14 mouse cellular contexts compared by ENCODE assay signal in the genomic region with DNA sequence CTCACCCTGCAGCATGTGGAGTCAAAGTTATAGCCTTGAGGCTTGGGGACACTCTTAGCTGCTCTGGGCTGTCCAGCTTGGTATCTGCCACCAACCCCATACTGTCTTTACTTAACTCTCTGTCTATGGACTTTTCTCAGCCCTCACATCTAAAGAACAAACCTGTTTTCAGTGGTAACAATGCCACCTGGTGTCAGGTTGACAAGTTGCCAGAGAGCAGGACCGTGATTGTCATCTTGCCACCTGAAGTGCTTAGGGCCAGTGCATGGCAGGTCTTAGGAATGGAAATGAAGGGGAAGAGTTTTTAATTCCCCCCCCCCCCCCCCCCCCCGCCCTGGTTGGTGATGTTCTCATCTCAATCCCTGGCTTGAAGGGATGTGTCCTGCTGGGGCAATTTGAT.
DNase-seq lines count a peak whose midpoint lies in the region; ATAC-seq and TF ChIP-seq lines count a peak whose summit lies in the region.
"Had no signal": no experiment of that assay in that cellular context is flagged by ENCODE, and none has a peak within 500 bp of the region (broad histone marks: within the 10 kb centered on the region; RNA-seq: fewer than 3 reads in every experiment).

No protein-coding gene starts in this region.

- no peaks in the 10 kb centered on the region for H3K27me3 ChIP-seq in kidney, embryonic 14.5 days (ENCODE audit: control insufficient read depth, insufficient read depth, low read length)
- no peaks in the 10 kb centered on the region for H3K27me3 ChIP-seq in hindbrain, embryonic 15.5 days
- H3K27me3 ChIP-seq in midbrain, postnatal 0 days (ENCODE audit: insufficient read depth, low read length) = no peaks in the 10 kb centered on the region
- H3K27me3 ChIP-seq: liver, embryonic 15.5 days had no signal

- no peak overlapping the region for H3K9ac ChIP-seq in kidney, embryonic 14.5 days (ENCODE audit: low read depth, low read length)
- no peak overlapping the region for H3K9ac ChIP-seq in hindbrain, embryonic 15.5 days
- H3K9ac ChIP-seq in midbrain, postnatal 0 days (replicated peaks; ENCODE audit: low read length, poor library complexity, severe bottlenecking) = no peak overlapping the region
- H3K9ac ChIP-seq: liver, embryonic 15.5 days had no signal

- no peak for ATAC-seq in kidney, embryonic 14.5 days (ENCODE audit: low FRiP score, low TSS enrichment)
- ATAC-seq in hindbrain, embryonic 15.5 days (ENCODE audit: low FRiP score, low read depth) = peak; percentile 51; the same call in 1 of the 2 replicates
- ATAC-seq in midbrain, postnatal 0 days (ENCODE audit: low FRiP score) = peak; percentile 41; the same call in 1 of the 2 replicates

- no peaks in the 10 kb centered on the region for H3K9me3 ChIP-seq in kidney, embryonic 14.5 days (ENCODE audit: control insufficient read depth, low read length)
- no peaks in the 10 kb centered on the region for H3K9me3 ChIP-seq in hindbrain, embryonic 15.5 days
- H3K9me3 ChIP-seq in midbrain, postnatal 0 days (ENCODE audit: low read length) = no peaks in the 10 kb centered on the region
- H3K9me3 ChIP-seq: liver, embryonic 15.5 days had no signal

- no peaks in the 10 kb centered on the region for H3K36me3 ChIP-seq in kidney, embryonic 14.5 days (ENCODE audit: control insufficient read depth, insufficient read depth, low read length)
- H3K36me3 ChIP-seq in hindbrain, embryonic 15.5 days = no peaks in the 10 kb centered on the region
- H3K36me3 ChIP-seq in midbrain, postnatal 0 days (ENCODE audit: insufficient read depth, low read length) = no peaks in the 10 kb centered on the region
- H3K36me3 ChIP-seq: liver, embryonic 15.5 days had no signal

- H3K4me2 ChIP-seq in kidney, embryonic 14.5 days (replicated peaks; ENCODE audit: low read depth, low read length) = no peak overlapping the region
- H3K4me2 ChIP-seq in hindbrain, embryonic 15.5 days = no peak overlapping the region
- no peak overlapping the region for H3K4me2 ChIP-seq in midbrain, postnatal 0 days (ENCODE audit: low read depth, low read length, poor library complexity, severe bottlenecking)
- H3K4me2 ChIP-seq: liver, embryonic 15.5 days had no signal

- TF ChIP-seq CTCF in midbrain, postnatal 0 days (IDR thresholded peaks at IDR 0.05) = peak; percentile 62

- no peak overlapping the region for H3K27ac ChIP-seq in kidney, embryonic 14.5 days (ENCODE audit: low read depth, low read length)
- no peak overlapping the region for H3K27ac ChIP-seq in hindbrain, embryonic 15.5 days (replicated peaks)
- no peak overlapping the region for H3K27ac ChIP-seq in midbrain, postnatal 0 days (ENCODE audit: low read depth, low read length)
- H3K27ac ChIP-seq: liver, embryonic 15.5 days had no signal

- DNase-seq in kidney, adult 18-20 months = peak; percentile 14
- DNase-seq in ES-CJ7 (ENCODE audit: low read depth, low spot score) = peak; percentile 9
- DNase-seq in midbrain, postnatal 0 days (ENCODE audit: low spot score) = peak; percentile 43
- DNase-seq in T-cell, adult 2 months (ENCODE audit: low spot score) = no peak
- DNase-seq in yolk sac, embryonic 10.5 days (ENCODE audit: low spot score) = no peak
- DNase-seq: embryo, embryonic 11 days; heart, postnatal 14 days; layer of hippocampus, postnatal 36 days; right cerebral cortex, postnatal 4 days; thymus, postnatal 14 days had no signal

- WGBS in kidney, embryonic 14.5 days = 15% methylated on average over 1 of the region's 2 CpGs
- WGBS in hindbrain, embryonic 15.5 days = 25% methylated on average over 1 of the region's 2 CpGs
- 9% methylated on average over 2 of the region's 2 CpGs for WGBS in midbrain, postnatal 0 days

- no peak overlapping the region for H3K4me3 ChIP-seq in kidney, embryonic 14.5 days (ENCODE audit: low read length)
- no peak overlapping the region for H3K4me3 ChIP-seq in hindbrain, embryonic 15.5 days
- H3K4me3 ChIP-seq in midbrain, postnatal 0 days (ENCODE audit: low read depth, low read length) = no peak overlapping the region
- H3K4me3 ChIP-seq: liver, embryonic 15.5 days; myocyte had no signal

- H3K4me1 ChIP-seq in kidney, embryonic 14.5 days (ENCODE audit: control insufficient read depth, insufficient read depth, low read length) = no peaks in the 10 kb centered on the region
- H3K4me1 ChIP-seq in hindbrain, embryonic 15.5 days (replicated peaks) = no peaks in the 10 kb centered on the region
- no peaks in the 10 kb centered on the region for H3K4me1 ChIP-seq in midbrain, postnatal 0 days (ENCODE audit: insufficient read depth, low read length)

Comparison
In these comparisons a context has a peak if more than half of its experiments do, and no peak if none do; other contexts are left out.
1. DNase-seq: peak in kidney, adult 18-20 months (single experiment), ES-CJ7 (single experiment) and midbrain, postnatal 0 days (single experiment); none in T-cell, adult 2 months (single experiment) and yolk sac, embryonic 10.5 days (single experiment).